Mouse (Mus musculus) midbrain, embryonic 11.5 days (tissue): ENCODE measurements around the gene Anxa1. TPM values are rescaled to one million over a fixed set of nuclear protein-coding genes. Genes with fewer than 3 reads are reported as not detected.

ENCODE experiments used
- ATAC-seq: fragments of 200-750 bp; cut with Nextera tagmentation; 2 replicates; pipeline ENCODE4 v1.8.0; 2017; ENCODE audit warnings: moderate TSS enrichment, moderate library complexity; ENCODE audit not compliant: low FRiP score
- DNase-seq: peaks from one replicate; pipeline ENCODE4 v3.0.0; 2015; ENCODE audit warnings: low spot score; ENCODE audit errors: missing footprints
- H3K27ac ChIP-seq: fragments of 300-500 bp; sonication (generic); 2 replicates; pipeline ENCODE4 v1.5.1; 2014; ENCODE audit warnings: low read depth, low read length
- H3K27me3 ChIP-seq: fragments of 300-500 bp; sonication (generic); 2 replicates; pipeline ENCODE4 v1.6.1; 2014; ENCODE audit warnings: mild to moderate bottlenecking, low read length, moderate library complexity, mixed read lengths; ENCODE audit not compliant: control insufficient read depth, insufficient read depth
- H3K36me3 ChIP-seq: fragments of 300-500 bp; sonication (generic); 2 replicates; pipeline ENCODE4 v1.6.1; 2014; ENCODE audit warnings: mild to moderate bottlenecking, low read length, moderate library complexity, mixed read lengths; ENCODE audit not compliant: control insufficient read depth, insufficient read depth
- H3K4me1 ChIP-seq: fragments of 300-500 bp; sonication (generic); 2 replicates; pipeline ENCODE4 v1.6.1; 2014; ENCODE audit warnings: low read length; ENCODE audit not compliant: control insufficient read depth, insufficient read depth
- H3K4me2 ChIP-seq: fragments of 300-500 bp; sonication (generic); 2 replicates; pipeline ENCODE4 v1.6.1; 2014; ENCODE audit warnings: mild to moderate bottlenecking, moderate library complexity
- H3K4me3 ChIP-seq: fragments of 300-500 bp; sonication (generic); 2 replicates; pipeline ENCODE4 v1.5.1; 2014; ENCODE audit warnings: low read depth, low read length
- H3K9ac ChIP-seq: fragments of 300-500 bp; sonication (generic); 2 replicates; pipeline ENCODE4 v1.6.1; 2014; ENCODE audit warnings: low read length
- H3K9me3 ChIP-seq: fragments of 300-500 bp; sonication (generic); 2 replicates; pipeline ENCODE4 v1.6.1; 2016; ENCODE audit warnings: low read length; ENCODE audit not compliant: control insufficient read depth
- WGBS: fragments of 180-500 bp; shearing (Covaris S2); extraction: QIAGEN DNeasy Blood & Tissue Kit; methylation state at CpG from one replicate; pipeline ENCODE4 v1.1.7; 2014; 5-methylcytosine and 5-hydroxymethylcytosine counted together
- polyA plus RNA-seq: library from polyadenylated mRNA; unstranded; fragments of >200 nt; fragmentation: Nextera tagmentation; extraction: Ambion mirVana; gene quantifications from 2 replicates; pipeline ENCODE4 v1.2.1, GENCODE M21; 2014

Gene Anxa1
- polyA plus RNA-seq, 1 experiment from 2014 or later = 2.6 TPM

DNA sequence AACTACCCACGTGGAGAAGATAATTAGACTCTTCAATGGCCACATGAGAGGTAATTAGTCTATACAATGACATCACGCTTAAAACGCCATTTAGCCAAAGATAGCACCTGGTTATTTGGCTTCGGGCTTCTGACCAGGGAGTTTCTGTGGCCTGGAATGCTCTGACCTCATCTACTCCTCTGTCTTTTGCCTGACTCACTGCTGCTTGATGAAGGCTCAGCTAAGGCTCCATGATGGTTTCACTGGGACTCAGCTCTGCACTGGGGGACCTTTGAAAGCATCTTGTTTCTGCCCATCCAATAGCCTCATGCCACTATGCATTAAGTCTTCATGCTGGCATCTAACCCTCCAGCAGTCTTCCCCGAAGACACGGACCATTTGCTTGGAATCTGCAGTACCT, 2.5 kb downstream of the Anxa1 start:
- Histone ChIP-seq H3K27me3 (no peaks in the 10 kb centered on the region), H3K36me3 (no peaks in the 10 kb centered on the region), H3K4me2 (no peak overlapping the region), H3K4me1 (no peaks in the 10 kb centered on the region), H3K9me3 (no peaks in the 10 kb centered on the region), H3K9ac (no peak overlapping the region), H3K4me3 (no peak overlapping the region), H3K27ac (no peak overlapping the region)
- DNase-seq (no peak), ATAC-seq (no peak)
- WGBS = 88% methylated on average over 6 of the region's 6 CpGs

DNA sequence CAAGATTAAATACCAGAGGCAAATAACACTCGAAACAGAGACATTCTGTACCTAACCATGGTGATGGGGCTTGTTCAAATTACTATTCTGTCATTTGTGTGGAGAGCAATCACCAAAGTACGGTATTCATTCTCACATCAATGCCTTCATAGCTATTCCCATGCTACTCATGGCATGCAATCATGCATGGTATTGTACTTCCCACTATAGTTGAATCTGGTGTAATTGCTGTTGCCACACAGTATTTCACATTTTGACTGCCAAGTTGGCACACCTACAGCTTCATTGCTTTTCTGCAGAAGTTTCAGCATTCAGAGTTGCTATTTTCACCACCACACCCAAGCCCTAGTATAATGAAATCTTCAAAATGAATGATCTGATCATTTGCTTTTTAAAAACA, 4.4 kb downstream of the Anxa1 start:
- Histone ChIP-seq H3K4me3 (no peak overlapping the region), H3K27ac (no peak overlapping the region), H3K9me3 (no peaks in the 10 kb centered on the region), H3K27me3 (no peaks in the 10 kb centered on the region), H3K4me1 (no peaks in the 10 kb centered on the region), H3K9ac (no peak overlapping the region), H3K36me3 (no peaks in the 10 kb centered on the region), H3K4me2 (no peak overlapping the region)
- ATAC-seq = no peak
- DNase-seq = no peak
- WGBS = 91% methylated on average over 2 of the region's 2 CpGs

DNA sequence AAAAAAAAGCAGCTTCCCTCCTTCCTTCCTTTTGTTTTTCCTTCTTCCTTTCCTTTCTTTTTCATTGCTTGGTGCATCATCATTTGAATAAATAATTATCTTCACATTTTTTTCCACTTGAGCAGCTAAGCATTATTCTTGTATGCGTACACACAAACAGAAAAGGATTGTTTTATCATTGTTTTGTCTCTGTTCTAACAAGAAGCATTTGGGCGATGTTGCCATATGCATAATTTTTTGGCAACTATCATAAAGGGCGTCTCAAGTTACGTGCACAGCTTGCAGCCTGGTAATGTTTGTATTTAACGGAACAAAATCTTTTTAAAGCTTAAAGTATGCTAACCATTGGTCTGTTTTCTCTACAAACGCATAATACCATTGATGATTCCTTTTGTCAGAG, 5.1 kb downstream of the Anxa1 start:
- H3K36me3 ChIP-seq = no peaks in the 10 kb centered on the region
- no peak overlapping the region for H3K27ac ChIP-seq
- 85% methylated on average over 6 of the region's 6 CpGs for WGBS
- no peaks in the 10 kb centered on the region for H3K27me3 ChIP-seq
- H3K4me3 ChIP-seq = no peak overlapping the region
- H3K4me2 ChIP-seq = no peak overlapping the region
- no peak for DNase-seq
- H3K9me3 ChIP-seq = no peaks in the 10 kb centered on the region
- ATAC-seq = no peak
- H3K4me1 ChIP-seq = no peaks in the 10 kb centered on the region
- H3K9ac ChIP-seq = no peak overlapping the region

DNA sequence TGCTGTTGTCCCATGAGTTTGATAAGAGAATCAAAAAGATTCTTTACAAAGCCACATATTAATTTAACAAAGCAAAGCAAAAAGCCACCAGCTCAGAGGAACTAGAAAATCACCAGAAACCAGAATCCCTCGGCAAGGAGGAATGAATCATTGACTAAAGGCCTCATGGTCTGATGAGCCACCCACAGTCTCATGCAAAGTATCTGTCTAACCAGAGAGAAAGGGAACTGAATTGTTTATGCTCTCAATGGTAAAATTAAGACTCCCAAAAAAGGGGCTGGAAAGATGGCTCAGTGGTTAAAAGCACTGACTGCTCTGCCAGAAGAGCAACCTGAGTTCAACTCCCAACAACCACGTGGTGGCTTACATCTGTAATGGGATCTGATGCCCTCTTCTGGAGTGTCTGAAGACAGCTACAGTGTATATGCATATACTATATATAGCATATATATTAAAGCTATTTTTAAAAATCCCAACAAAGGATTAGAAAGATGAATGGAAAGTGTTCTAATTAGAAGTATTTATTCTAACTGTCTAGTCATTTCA, 9.5 kb downstream of the Anxa1 start:
- Histone ChIP-seq H3K9ac (no peak overlapping the region), H3K9me3 (no peaks in the 10 kb centered on the region), H3K4me2 (no peak overlapping the region), H3K36me3 (no peaks in the 10 kb centered on the region), H3K27ac (no peak overlapping the region), H3K4me3 (no peak overlapping the region), H3K27me3 (no peaks in the 10 kb centered on the region), H3K4me1 (no peaks in the 10 kb centered on the region)
- WGBS = 72% methylated on average over 2 of the region's 2 CpGs
- no peak for DNase-seq
- no peak for ATAC-seq

DNA sequence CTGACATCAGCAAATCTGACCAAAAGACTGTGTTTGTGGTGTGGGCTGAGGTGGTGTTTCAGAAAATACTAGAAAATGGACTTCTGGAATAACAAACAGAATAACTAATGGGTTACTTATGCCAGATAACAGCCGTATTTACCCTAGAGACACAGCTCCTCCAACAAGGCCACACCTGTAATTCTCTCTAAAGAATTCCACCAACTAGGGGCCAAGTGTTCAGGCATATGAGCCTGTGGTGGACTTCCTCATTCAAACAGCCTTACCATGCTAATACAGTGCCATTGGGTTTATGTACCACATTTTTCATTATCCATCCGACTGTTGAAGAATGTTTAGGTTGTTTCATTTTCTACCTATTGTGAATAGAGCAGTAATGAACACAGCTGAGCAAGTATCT, 20.6 kb downstream of the Anxa1 start:
- ATAC-seq = no peak
- Histone ChIP-seq H3K9me3 (no peaks in the 10 kb centered on the region), H3K4me2 (no peak overlapping the region), H3K4me3 (no peak overlapping the region), H3K4me1 (no peaks in the 10 kb centered on the region), H3K27me3 (no peaks in the 10 kb centered on the region), H3K36me3 (no peaks in the 10 kb centered on the region), H3K9ac (no peak overlapping the region), H3K27ac (no peak overlapping the region)
- no peak for DNase-seq
- WGBS = 92% methylated on average over 2 of the region's 2 CpGs

DNA sequence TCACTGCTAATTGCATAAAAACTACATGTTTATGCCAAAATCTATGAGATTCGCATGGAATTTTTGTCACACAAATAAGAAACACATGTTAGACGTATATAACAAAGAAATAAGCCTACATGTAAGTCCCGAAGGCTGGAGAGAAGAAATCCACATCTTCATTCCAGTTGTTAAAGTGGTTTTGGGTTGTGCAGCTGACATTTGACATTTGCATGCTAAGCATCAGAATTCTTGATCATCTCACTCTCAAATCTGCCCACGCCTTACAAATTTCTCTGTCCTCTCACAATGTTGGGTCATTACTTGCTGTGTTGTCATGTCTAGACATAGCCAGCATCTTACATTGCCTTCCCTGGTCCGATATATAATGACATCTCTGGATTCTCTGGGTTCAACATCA, 24.2 kb downstream of the Anxa1 start:
- no peaks in the 10 kb centered on the region for H3K36me3 ChIP-seq
- H3K27ac ChIP-seq = no peak overlapping the region
- no peaks in the 10 kb centered on the region for H3K4me1 ChIP-seq
- no peak overlapping the region for H3K4me3 ChIP-seq
- no peak overlapping the region for H3K9ac ChIP-seq
- H3K27me3 ChIP-seq = no peaks in the 10 kb centered on the region
- H3K4me2 ChIP-seq = no peak overlapping the region
- ATAC-seq (no peak), DNase-seq (no peak)
- no peaks in the 10 kb centered on the region for H3K9me3 ChIP-seq
- 82% methylated on average over 5 of the region's 5 CpGs for WGBS

DNA sequence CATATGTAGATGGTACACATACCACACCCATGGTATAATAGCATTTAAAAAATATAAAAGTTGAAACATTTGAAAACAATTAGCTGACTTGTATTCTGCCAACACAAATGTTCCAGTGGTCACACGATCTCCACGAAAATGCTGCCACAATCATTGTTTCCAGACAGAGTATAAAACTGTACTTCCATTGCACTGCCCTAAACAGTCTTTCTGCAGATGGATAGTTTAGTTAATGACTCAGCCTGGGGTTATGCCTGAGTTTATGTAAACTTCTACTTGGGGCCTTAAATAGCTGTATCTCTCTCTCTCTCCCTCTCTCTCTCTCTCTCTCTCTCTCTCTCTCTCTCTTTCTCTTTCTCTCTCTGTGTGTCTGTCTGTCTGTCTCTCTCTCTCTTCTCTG, 24.7 kb downstream of the Anxa1 start:
- no peaks in the 10 kb centered on the region for H3K36me3 ChIP-seq
- WGBS = 94% methylated on average over 2 of the region's 2 CpGs
- no peaks in the 10 kb centered on the region for H3K4me1 ChIP-seq
- no peak for DNase-seq
- ATAC-seq = no peak
- no peak overlapping the region for H3K4me3 ChIP-seq
- H3K4me2 ChIP-seq = no peak overlapping the region
- H3K9me3 ChIP-seq = no peaks in the 10 kb centered on the region
- no peaks in the 10 kb centered on the region for H3K27me3 ChIP-seq
- H3K27ac ChIP-seq = no peak overlapping the region
- no peak overlapping the region for H3K9ac ChIP-seq

DNA sequence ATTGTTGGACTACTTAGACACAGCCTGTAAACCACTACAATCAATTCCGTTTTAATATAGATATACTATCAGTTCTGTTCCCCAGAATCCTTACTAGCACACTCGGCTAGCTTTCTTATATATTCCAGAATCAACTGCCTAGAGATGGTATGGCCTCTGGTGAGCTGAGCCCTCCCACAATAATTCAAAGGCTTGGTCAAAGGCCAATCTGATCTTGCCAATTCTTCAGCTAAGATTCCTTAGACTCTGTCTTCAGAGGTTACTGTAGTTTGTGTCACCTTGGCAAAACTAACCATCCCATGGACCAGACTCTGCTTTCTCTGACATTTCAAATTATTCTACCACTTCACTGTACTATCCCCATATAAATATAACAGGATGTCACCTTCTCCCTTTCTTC, 25.4 kb downstream of the Anxa1 start:
- H3K27me3 ChIP-seq = no peaks in the 10 kb centered on the region
- no peak overlapping the region for H3K4me2 ChIP-seq
- no peak overlapping the region for H3K4me3 ChIP-seq
- H3K9ac ChIP-seq = no peak overlapping the region
- H3K27ac ChIP-seq = no peak overlapping the region
- H3K36me3 ChIP-seq = no peaks in the 10 kb centered on the region
- no peaks in the 10 kb centered on the region for H3K9me3 ChIP-seq
- ATAC-seq = no peak
- H3K4me1 ChIP-seq = no peaks in the 10 kb centered on the region
- no peak for DNase-seq
- WGBS = 83% methylated on average over 2 of the region's 2 CpGs

DNA sequence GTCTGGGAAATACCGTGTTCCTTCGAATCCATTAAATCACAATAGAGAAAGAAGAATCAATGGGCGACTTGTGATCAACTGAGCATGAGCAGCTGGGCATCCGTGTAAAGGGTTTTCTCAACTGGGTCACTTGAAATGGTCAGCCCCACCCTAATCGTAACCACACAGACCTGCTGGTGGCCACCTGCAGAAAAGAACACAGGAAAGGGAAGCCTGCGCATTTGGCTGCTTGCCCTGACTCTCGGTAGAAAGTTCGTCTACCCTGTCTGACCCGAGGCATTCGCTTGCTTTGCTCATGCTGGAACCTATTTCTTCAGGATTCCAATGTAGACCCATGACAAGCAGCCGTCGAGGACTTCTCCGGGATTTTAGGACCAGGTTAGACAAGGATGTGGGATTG, 25.8 kb downstream of the Anxa1 start:
- no peak overlapping the region for H3K4me2 ChIP-seq
- H3K9me3 ChIP-seq = no peaks in the 10 kb centered on the region
- H3K4me3 ChIP-seq = no peak overlapping the region
- DNase-seq (no peak), ATAC-seq (no peak)
- 90% methylated on average over 13 of the region's 13 CpGs for WGBS
- H3K9ac ChIP-seq = no peak overlapping the region
- no peaks in the 10 kb centered on the region for H3K4me1 ChIP-seq
- no peaks in the 10 kb centered on the region for H3K27me3 ChIP-seq
- H3K27ac ChIP-seq = no peak overlapping the region
- no peaks in the 10 kb centered on the region for H3K36me3 ChIP-seq

DNA sequence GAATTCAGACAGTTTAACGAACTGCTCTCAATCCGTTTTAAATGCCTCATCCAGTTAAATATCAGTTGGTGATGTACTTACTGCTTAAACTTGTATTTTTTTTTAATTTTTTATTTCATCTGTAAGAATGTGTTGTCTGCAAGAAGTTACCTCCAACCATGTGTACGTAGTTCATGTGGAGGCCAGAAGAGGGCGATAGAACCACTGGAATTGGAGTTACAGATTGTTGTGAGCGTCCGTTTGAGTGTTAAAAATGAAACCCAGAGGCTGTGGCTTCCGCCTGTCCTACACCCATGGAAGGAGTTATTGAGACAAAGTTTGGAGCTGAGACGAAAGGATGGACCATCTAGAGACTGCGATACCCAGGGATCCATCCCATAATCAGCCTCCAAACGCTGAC, 27.5 kb downstream of the Anxa1 start:
- no peaks in the 10 kb centered on the region for H3K9me3 ChIP-seq
- no peak overlapping the region for H3K9ac ChIP-seq
- H3K27ac ChIP-seq = no peak overlapping the region
- no peaks in the 10 kb centered on the region for H3K4me1 ChIP-seq
- H3K36me3 ChIP-seq = no peaks in the 10 kb centered on the region
- H3K27me3 ChIP-seq = no peaks in the 10 kb centered on the region
- WGBS = 66% methylated on average over 10 of the region's 10 CpGs
- H3K4me3 ChIP-seq = no peak overlapping the region
- DNase-seq = peak; percentile 84
- no peak overlapping the region for H3K4me2 ChIP-seq
- no peak for ATAC-seq
